Mouse (Mus musculus): ENCODE measurements at regions not wholly inside any gene's neighbourhood (a gene's known extent, or its start where the extent isn't known, plus 50 kb on each side); places are given as distances from the start of the nearest gene placed in this dataset.

GRCm38 (mm10) chr7:95460889-95461288 lies 710.2 kb upstream of the Tenm4 start:
- Histone ChIP-seq H3K27ac (ENCODE audit: control insufficient read depth, low read depth, low read length) (no peak overlapping the region), H3K79me2 (ENCODE audit: control insufficient read depth, insufficient read depth, low read length, poor library complexity) (no peaks in the 10 kb centered on the region), H3K4me3 (ENCODE audit: control insufficient read depth in 1 of 2, insufficient read depth in 1 of 2, low read depth in 2 of 2, low read length in 2 of 2) (no peak overlapping the region), H3K27me3 (ENCODE audit: control insufficient read depth in 1 of 2, insufficient read depth in 2 of 2, low read length in 2 of 2) (no peaks in the 10 kb centered on the region), H3K9me3 (replicated peaks; ENCODE audit: insufficient read depth, low read length) (no peaks in the 10 kb centered on the region), H3K36me3 (ENCODE audit: control insufficient read depth in 1 of 2, insufficient read depth in 2 of 2, low read length in 2 of 2) (peaks cover 0 to 4% of the 10 kb centered on the region in 2 experiments; a peak in 2 of 4 replicates), H3K9ac (ENCODE audit: control insufficient read depth, low read depth, low read length, poor library complexity, severe bottlenecking) (no peak overlapping the region), H3K4me1 (ENCODE audit: control insufficient read depth in 1 of 2, insufficient read depth in 2 of 2, low read length in 2 of 2) (peaks cover 3 to 5% of the 10 kb centered on the region in 2 experiments; a peak in 3 of 4 replicates)
- peak; percentile 35; the same call in 1 of the 2 replicates for TF ChIP-seq ETS1 (IDR thresholded peaks at IDR 0.05; ENCODE audit: low read depth, low read length)
- TF ChIP-seq ELF1 (IDR thresholded peaks at IDR 0.05; ENCODE audit: low read depth, low read length), result peak; percentile 21; the same call in 1 of the 2 replicates
- peak in 1 of 2 experiments; percentile 19; a peak in 1 of 4 replicates for TF ChIP-seq EP300 (IDR thresholded peaks at IDR 0.05; ENCODE audit: low read depth in 1 of 2, low read length in 2 of 2)
- no peak for TF ChIP-seq GABPA (IDR thresholded peaks at IDR 0.05; ENCODE audit: low read depth, low read length)
- no peak for TF ChIP-seq SMC3 (IDR thresholded peaks at IDR 0.05; ENCODE audit: low read depth, low read length)
- no peak for TF ChIP-seq NELFE (IDR thresholded peaks at IDR 0.05; ENCODE audit: low read depth, low read length)
- no peak for TF ChIP-seq POLR2AphosphoS5 (IDR thresholded peaks at IDR 0.05; ENCODE audit: borderline replicate concordance, low read depth, low read length)
- peak; percentile 48; the same call in 1 of the 2 replicates for TF ChIP-seq USF1 (IDR thresholded peaks at IDR 0.05; ENCODE audit: low read depth, low read length)
- no peak for TF ChIP-seq RCOR1 (IDR thresholded peaks at IDR 0.05; ENCODE audit: low read depth, low read length)
- no peak for TF ChIP-seq ZMIZ1 (IDR thresholded peaks at IDR 0.05; ENCODE audit: low read depth, low read length)
- TF ChIP-seq SIN3A (IDR thresholded peaks at IDR 0.05; ENCODE audit: low read length), result peak; percentile 65
- peak; percentile 52 for DNase-seq (ENCODE audit: low read depth, low spot score)

GRCm38 (mm10) chr7:95465506-95465905 lies 705.5 kb upstream of the Tenm4 start:
- TF ChIP-seq RAD21 (IDR thresholded peaks at IDR 0.05; ENCODE audit: low read depth, low read length) (no peak), TAL1 (IDR thresholded peaks at IDR 0.05; ENCODE audit: low read length) (0 out of 2 replicates have a peak, but pooled peaks have one; percentile 7)
- Histone ChIP-seq H3K9me3 (replicated peaks; ENCODE audit: insufficient read depth, low read length) (no peaks in the 10 kb centered on the region), H3K27me3 (ENCODE audit: control insufficient read depth in 1 of 2, insufficient read depth in 2 of 2, low read length in 2 of 2) (no peaks in the 10 kb centered on the region), H3K27ac (ENCODE audit: control insufficient read depth, low read depth, low read length) (peak overlapping the region; percentile 44; the same call in 1 of the 2 replicates), H3K9ac (ENCODE audit: control insufficient read depth, low read depth, low read length, poor library complexity, severe bottlenecking) (no peak overlapping the region), H3K4me3 (ENCODE audit: control insufficient read depth in 1 of 2, insufficient read depth in 1 of 2, low read depth in 2 of 2, low read length in 2 of 2) (no peak overlapping the region), H3K79me2 (ENCODE audit: control insufficient read depth, insufficient read depth, low read length, poor library complexity) (no peaks in the 10 kb centered on the region), H3K4me1 (ENCODE audit: control insufficient read depth in 1 of 2, insufficient read depth in 2 of 2, low read length in 2 of 2) (peaks cover 13 to 18% of the 10 kb centered on the region in 2 experiments), H3K36me3 (ENCODE audit: control insufficient read depth in 1 of 2, insufficient read depth in 2 of 2, low read length in 2 of 2) (peaks cover 0 to 27% of the 10 kb centered on the region in 2 experiments; a peak in 2 of 4 replicates)
- peak; percentile 40 for DNase-seq (ENCODE audit: low read depth, low spot score)

GRCm38 (mm10) chr7:95467028-95467427 lies 704.0 kb upstream of the Tenm4 start:
- H3K9ac ChIP-seq (ENCODE audit: control insufficient read depth, low read depth, low read length, poor library complexity, severe bottlenecking), result no peak overlapping the region
- no peaks in the 10 kb centered on the region for H3K9me3 ChIP-seq (replicated peaks; ENCODE audit: insufficient read depth, low read length)
- H3K79me2 ChIP-seq (ENCODE audit: control insufficient read depth, insufficient read depth, low read length, poor library complexity), result no peaks in the 10 kb centered on the region
- peaks cover 0 to 27% of the 10 kb centered on the region in 2 experiments; a peak in 2 of 4 replicates for H3K36me3 ChIP-seq (ENCODE audit: control insufficient read depth in 1 of 2, insufficient read depth in 2 of 2, low read length in 2 of 2)
- H3K4me3 ChIP-seq (ENCODE audit: control insufficient read depth in 1 of 2, insufficient read depth in 1 of 2, low read depth in 2 of 2, low read length in 2 of 2), result peak overlapping the region; percentile 30 to 37; a peak in 2 of 4 replicates
- H3K27ac ChIP-seq (ENCODE audit: control insufficient read depth, low read depth, low read length), result peak overlapping the region; percentile 85
- H3K27me3 ChIP-seq (ENCODE audit: control insufficient read depth in 1 of 2, insufficient read depth in 2 of 2, low read length in 2 of 2), result no peaks in the 10 kb centered on the region
- peaks cover 13 to 18% of the 10 kb centered on the region in 2 experiments for H3K4me1 ChIP-seq (ENCODE audit: control insufficient read depth in 1 of 2, insufficient read depth in 2 of 2, low read length in 2 of 2)
- DNase-seq (ENCODE audit: low read depth, low spot score), result peak; percentile 87
- TF ChIP-seq TBP (IDR thresholded peaks at IDR 0.05; ENCODE audit: low read depth, low read length) (0 out of 2 replicates have a peak, but pooled peaks have one; percentile 38), SMC3 (IDR thresholded peaks at IDR 0.05; ENCODE audit: low read depth, low read length) (no peak), MAZ (IDR thresholded peaks at IDR 0.05; ENCODE audit: low read depth, low read length) (no peak), POLR2AphosphoS2 (IDR thresholded peaks at IDR 0.05; ENCODE audit: low read length) (no peak), CHD1 (IDR thresholded peaks at IDR 0.05; ENCODE audit: low read depth, low read length) (no peak), ZMIZ1 (IDR thresholded peaks at IDR 0.05; ENCODE audit: low read depth, low read length) (no peak), RCOR1 (IDR thresholded peaks at IDR 0.05; ENCODE audit: low read depth, low read length) (peak; percentile 67), KAT2A (conservative IDR thresholded peaks at IDR 0.05; ENCODE audit: low read depth, low read length) (no peak), ETS1 (IDR thresholded peaks at IDR 0.05; ENCODE audit: low read depth, low read length) (peak; percentile 87), POLR2AphosphoS5 (IDR thresholded peaks at IDR 0.05; ENCODE audit: borderline replicate concordance, low read depth, low read length) (no peak), SIN3A (IDR thresholded peaks at IDR 0.05; ENCODE audit: low read length) (peak; percentile 31; the same call in 1 of the 2 replicates), USF1 (IDR thresholded peaks at IDR 0.05; ENCODE audit: low read depth, low read length) (no peak), TAL1 (IDR thresholded peaks at IDR 0.05; ENCODE audit: low read length) (peak; percentile 24; the same call in 1 of the 2 replicates), HCFC1 (IDR thresholded peaks at IDR 0.05; ENCODE audit: low read depth, low read length) (no peak), NELFE (IDR thresholded peaks at IDR 0.05; ENCODE audit: low read depth, low read length) (no peak), ZNF384 (IDR thresholded peaks at IDR 0.05; ENCODE audit: low read depth, low read length) (peak; percentile 73), MYC (IDR thresholded peaks at IDR 0.05; ENCODE audit: low read depth, low read length) (no peak), NRF1 (IDR thresholded peaks at IDR 0.05; ENCODE audit: insufficient read depth, low read depth, low read length, poor library complexity, severe bottlenecking) (no peak), GATA1 (IDR thresholded peaks at IDR 0.05; ENCODE audit: low read depth, low read length) (peak; percentile 87), MAX (IDR thresholded peaks at IDR 0.05; ENCODE audit: low read length) (no peak)
